Mouse (Mus musculus): ENCODE measurements around the gene Apol10b. TPM values are rescaled to one million over a fixed set of nuclear protein-coding genes. Genes with fewer than 3 reads are reported as not detected.

Apol10b gene
- 7.4 TPM for polyA plus RNA-seq (2017; shearing (Covaris generic))

DNA sequence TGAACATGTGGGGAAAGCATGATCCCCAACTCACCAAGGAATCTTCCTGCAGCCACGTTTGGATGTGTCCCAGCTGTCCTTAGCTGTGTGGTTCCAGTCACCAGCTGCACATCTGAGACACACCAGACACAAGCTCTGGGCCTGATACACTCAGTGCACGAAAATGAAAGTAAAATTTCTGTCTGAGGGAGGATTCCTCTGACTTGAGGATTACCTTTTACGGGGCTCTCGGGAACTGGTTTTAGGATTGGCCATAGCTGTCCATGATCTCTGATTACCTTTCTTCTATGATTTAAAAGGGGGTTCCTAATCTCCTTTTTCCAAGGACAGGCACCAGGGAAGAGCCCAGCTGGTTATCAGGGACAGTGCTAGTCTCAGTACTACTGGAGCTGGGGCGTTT lies at the start of gene Apol10b:
Gene Apol10b, minus strand, starts transcription at position 165 of the 400 bp plus-strand sequence.

DNA sequence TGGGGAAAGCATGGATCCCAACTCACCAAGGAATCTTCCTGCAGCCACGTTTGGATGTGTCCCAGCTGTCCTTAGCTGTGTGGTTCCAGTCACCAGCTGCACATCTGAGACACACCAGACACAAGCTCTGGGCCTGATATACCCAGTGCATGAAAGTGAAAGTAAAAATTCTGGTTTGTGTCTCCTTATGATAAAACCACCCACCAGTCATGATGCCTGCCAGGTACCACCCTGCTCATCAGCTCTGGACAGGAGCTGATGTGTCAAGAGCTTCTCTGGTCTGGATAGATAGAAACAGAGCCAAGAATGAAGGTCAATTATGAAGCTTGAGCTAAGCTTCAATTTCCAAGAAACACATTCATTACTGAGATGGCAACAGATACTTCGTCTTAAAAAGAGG lies 47.3 kb upstream of the Apol10b start, which contains the start of gene Apol11b:
Gene Apol11b, minus strand, starts transcription at position 111 of the 400 bp plus-strand sequence.

DNA sequence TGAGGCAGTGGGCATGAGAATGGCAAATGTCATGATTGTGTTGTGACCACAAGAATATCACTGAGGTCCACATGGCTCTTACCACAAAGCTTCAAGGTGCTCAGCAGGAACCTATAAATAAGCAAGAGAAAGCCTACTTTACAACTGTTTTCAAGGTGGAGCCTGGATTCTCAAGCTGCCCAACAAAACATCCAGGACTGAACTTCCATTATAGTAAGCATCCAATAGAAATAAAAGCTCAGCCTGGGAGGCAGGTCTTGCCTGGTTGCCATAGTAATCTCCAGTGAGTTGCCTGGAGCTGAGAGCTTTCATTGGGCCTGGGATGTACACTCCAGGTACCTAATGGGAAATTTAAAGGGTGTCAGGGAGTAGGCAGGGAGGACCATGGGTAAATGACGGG lies 3.0 kb upstream of the Apol10b start, which contains the start of gene Gm36245:
Gene Gm36245, plus strand, starts transcription at position 301 of the 400 bp plus-strand sequence.

DNA sequence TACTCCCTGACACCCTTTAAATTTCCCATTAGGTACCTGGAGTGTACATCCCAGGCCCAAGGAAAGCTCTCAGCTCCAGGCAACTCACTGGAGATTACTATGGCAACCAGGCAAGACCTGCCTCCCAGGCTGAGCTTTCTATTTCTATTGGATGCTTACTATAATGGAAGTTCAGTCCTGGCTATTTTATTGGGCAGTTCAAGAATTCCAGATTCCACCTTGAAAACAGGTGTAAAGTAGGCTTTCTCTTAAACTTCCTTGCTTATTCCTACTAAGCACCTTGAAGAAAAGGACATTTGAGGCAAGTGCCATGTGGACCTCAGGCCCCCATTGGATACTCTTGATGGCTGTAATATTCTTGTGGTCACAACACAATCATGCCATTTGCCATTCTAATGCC lies 34.1 kb downstream of the Apol10b start, which contains the start of gene 1700025B11Rik:
Gene 1700025B11Rik, minus strand, starts transcription at position 101 of the 400 bp plus-strand sequence.

Other genes with a start within 250 kb of the Apol10b start
- gene Apol7a, start 197.0 kb downstream of the Apol10b start, polyA plus RNA-seq (2017; shearing (Covaris generic)): not detected
- gene Apol9a, start 185.0 kb downstream of the Apol10b start, polyA plus RNA-seq (2017; shearing (Covaris generic)): 5.0 TPM
- 0.46 TPM for gene Apol7b, start 148.6 kb downstream of the Apol10b start, polyA plus RNA-seq (2017; shearing (Covaris generic))
- not detected for gene Apol10a, start 119.1 kb downstream of the Apol10b start, polyA plus RNA-seq (2017; shearing (Covaris generic))
- not detected for gene Apol11a, start 87.9 kb downstream of the Apol10b start, polyA plus RNA-seq (2017; shearing (Covaris generic))
- gene Apol7c, start 62.8 kb downstream of the Apol10b start, polyA plus RNA-seq (2017; shearing (Covaris generic)): 0.43 TPM
- not detected for gene 1700025B11Rik, start 34.2 kb downstream of the Apol10b start, polyA plus RNA-seq (2017; shearing (Covaris generic))
- gene Gm36245, start 3.1 kb upstream of the Apol10b start, polyA plus RNA-seq (2017; shearing (Covaris generic)): not detected
- 2.6 TPM for gene Apol11b, start 47.2 kb upstream of the Apol10b start, polyA plus RNA-seq (2017; shearing (Covaris generic))
- 81.3 TPM for gene Apol7e, start 102.7 kb upstream of the Apol10b start, polyA plus RNA-seq (2017; shearing (Covaris generic))
- gene Apol9b, start 132.9 kb upstream of the Apol10b start, polyA plus RNA-seq (2017; shearing (Covaris generic)): 23.4 TPM
- gene Apol8, start 160.9 kb upstream of the Apol10b start, polyA plus RNA-seq (2017; shearing (Covaris generic)): 0.11 TPM
- gene Myh9, start 246.1 kb upstream of the Apol10b start, polyA plus RNA-seq (2017; shearing (Covaris generic)): 393 TPM

Data from inflammation-experienced regulatory T-cells, adult 16 weeks (primary cell).